Comparison of ENCODE assay signal across 10 mouse cellular contexts in the genomic region with DNA sequence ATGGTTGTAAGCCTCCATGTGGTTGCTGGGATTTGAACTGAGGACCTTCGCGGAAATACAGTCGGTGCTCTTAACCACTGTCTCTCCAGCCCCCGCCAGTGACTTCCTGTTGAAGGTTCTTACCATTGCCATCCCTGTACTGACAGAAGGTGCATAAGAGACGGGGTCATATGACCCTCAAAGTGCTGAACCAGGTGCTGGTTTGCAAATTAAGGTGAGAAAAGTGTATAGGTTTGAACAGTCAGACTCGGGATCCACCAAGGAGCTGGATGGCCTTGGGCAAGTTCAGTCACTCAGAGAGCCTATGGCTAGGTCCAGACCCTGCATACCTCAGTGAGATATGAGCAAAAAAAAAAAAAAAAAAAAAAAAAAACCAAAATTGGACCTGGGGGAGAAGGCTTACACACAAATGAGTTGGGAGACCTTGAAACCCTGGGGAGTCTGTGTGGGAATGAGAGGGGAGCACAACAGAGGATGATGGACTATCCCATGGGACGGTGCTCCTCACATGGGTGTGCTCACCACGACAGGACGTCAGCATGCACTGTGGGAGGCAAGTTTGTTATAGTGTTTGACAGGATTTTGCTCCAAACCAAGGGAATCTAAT. TPM values are rescaled to one million over a fixed set of nuclear protein-coding genes. Genes with fewer than 3 reads are reported as not detected.
DNase-seq lines count a peak whose midpoint lies in the region; ATAC-seq lines count a peak whose summit lies in the region.
"Had no signal": no experiment of that assay in that cellular context is flagged by ENCODE, and none has a peak within 500 bp of the region (broad histone marks: within the 10 kb centered on the region; RNA-seq: fewer than 3 reads in every experiment).

No protein-coding gene starts in this region.

- no peaks in the 10 kb centered on the region for H3K27me3 ChIP-seq in heart, embryonic 12.5 days (replicated peaks)
- H3K27me3 ChIP-seq in neural tube, embryonic 13.5 days, result no peaks in the 10 kb centered on the region
- H3K27me3 ChIP-seq in limb, embryonic 10.5 days (ENCODE audit: low read depth, poor library complexity, severe bottlenecking), result no peaks in the 10 kb centered on the region
- H3K27me3 ChIP-seq in stomach, embryonic 15.5 days (replicated peaks), result no peaks in the 10 kb centered on the region
- H3K27me3 ChIP-seq in midbrain, embryonic 10.5 days (ENCODE audit: low read depth, poor library complexity, severe bottlenecking), result no peaks in the 10 kb centered on the region

- H3K36me3 ChIP-seq in heart, embryonic 12.5 days, result no peaks in the 10 kb centered on the region
- no peaks in the 10 kb centered on the region for H3K36me3 ChIP-seq in neural tube, embryonic 13.5 days
- no peaks in the 10 kb centered on the region for H3K36me3 ChIP-seq in limb, embryonic 10.5 days
- no peaks in the 10 kb centered on the region for H3K36me3 ChIP-seq in stomach, embryonic 15.5 days
- no peaks in the 10 kb centered on the region for H3K36me3 ChIP-seq in midbrain, embryonic 10.5 days

- 84% methylated on average over 9 of the region's 9 CpGs for WGBS in heart, embryonic 12.5 days
- WGBS in neural tube, embryonic 13.5 days, result 85% methylated on average over 9 of the region's 9 CpGs
- 91% methylated on average over 9 of the region's 9 CpGs for WGBS in limb, embryonic 10.5 days
- 82% methylated on average over 9 of the region's 9 CpGs for WGBS in stomach, embryonic 15.5 days
- 88% methylated on average over 9 of the region's 9 CpGs for WGBS in midbrain, embryonic 10.5 days

- no peak for ATAC-seq in heart, embryonic 12.5 days (ENCODE audit: insufficient number of reproducible peaks, low FRiP score)
- ATAC-seq in neural tube, embryonic 13.5 days (ENCODE audit: low read depth), result no peak
- ATAC-seq in stomach, embryonic 15.5 days (ENCODE audit: insufficient read depth, low FRiP score, low read depth), result no peak

- no peak overlapping the region for H3K9ac ChIP-seq in heart, embryonic 12.5 days
- no peak overlapping the region for H3K9ac ChIP-seq in neural tube, embryonic 13.5 days
- no peak overlapping the region for H3K9ac ChIP-seq in stomach, embryonic 15.5 days

- H3K27ac ChIP-seq in heart, embryonic 12.5 days (ENCODE audit: poor library complexity, severe bottlenecking), result peak overlapping the region; percentile 37; the same call in 1 of the 2 replicates
- H3K27ac ChIP-seq in neural tube, embryonic 13.5 days (replicated peaks), result 0 out of 2 replicates have a peak overlapping the region, but pooled peaks have one; percentile 28
- H3K27ac ChIP-seq in limb, embryonic 10.5 days, result 0 out of 2 replicates have a peak overlapping the region, but pooled peaks have one; percentile 50
- peak overlapping the region; percentile 0; the same call in 1 of the 2 replicates for H3K27ac ChIP-seq in stomach, embryonic 15.5 days
- no peak overlapping the region for H3K27ac ChIP-seq in midbrain, embryonic 10.5 days (replicated peaks)

- no peaks in the 10 kb centered on the region for H3K9me3 ChIP-seq in heart, embryonic 12.5 days (replicated peaks)
- no peaks in the 10 kb centered on the region for H3K9me3 ChIP-seq in neural tube, embryonic 13.5 days
- H3K9me3 ChIP-seq in limb, embryonic 10.5 days (replicated peaks), result no peaks in the 10 kb centered on the region
- H3K9me3 ChIP-seq in stomach, embryonic 15.5 days, result no peaks in the 10 kb centered on the region
- H3K9me3 ChIP-seq in midbrain, embryonic 10.5 days (replicated peaks), result no peaks in the 10 kb centered on the region

- H3K4me2 ChIP-seq in heart, embryonic 12.5 days, result no peak overlapping the region
- H3K4me2 ChIP-seq in neural tube, embryonic 13.5 days, result no peak overlapping the region
- no peak overlapping the region for H3K4me2 ChIP-seq in stomach, embryonic 15.5 days

- DNase-seq in heart, postnatal 25 days (ENCODE audit: low spot score), result no peak
- no peak for DNase-seq in neural tube, embryonic 10.5 days (ENCODE audit: extremely low spot score, low spot score)
- DNase-seq in limb, embryonic 10.5 days (ENCODE audit: low spot score), result no peak
- DNase-seq in midbrain, embryonic 10.5 days (ENCODE audit: low spot score), result no peak
- no peak for DNase-seq in c-Kit-positive CD71-positive TER-119-positive erythroid progenitor cells, embryonic 14.5 days (ENCODE audit: low spot score)
- DNase-seq: cerebellum, adult 18-20 months; layer of hippocampus, postnatal 36 days had no signal

- intact Hi-C loops in heart, postnatal 25 days (cut with DNase I), result no loop called here

- peaks cover 9% of the 10 kb centered on the region for H3K4me1 ChIP-seq in heart, embryonic 12.5 days (replicated peaks)
- no peaks in the 10 kb centered on the region; the same call in 1 of the 2 replicates for H3K4me1 ChIP-seq in neural tube, embryonic 13.5 days (replicated peaks)
- no peaks in the 10 kb centered on the region for H3K4me1 ChIP-seq in limb, embryonic 10.5 days
- 0 out of 2 replicates have a peak, but pooled peaks cover 8% of the 10 kb centered on the region for H3K4me1 ChIP-seq in stomach, embryonic 15.5 days
- H3K4me1 ChIP-seq in midbrain, embryonic 10.5 days, result 0 out of 2 replicates have a peak, but pooled peaks cover 1% of the 10 kb centered on the region

- H3K4me3 ChIP-seq in heart, embryonic 12.5 days, result no peak overlapping the region
- H3K4me3 ChIP-seq in neural tube, embryonic 13.5 days, result no peak overlapping the region
- no peak overlapping the region for H3K4me3 ChIP-seq in limb, embryonic 10.5 days
- no peak overlapping the region for H3K4me3 ChIP-seq in stomach, embryonic 15.5 days (replicated peaks)
- H3K4me3 ChIP-seq in midbrain, embryonic 10.5 days, result no peak overlapping the region

RNA-seq across cellular contexts. Expression of a gene that starts 10.0 kb away (rescaled TPM):
- polyA plus RNA-seq in heart, embryonic 12.5 days (2016; fragmentation: Nextera tagmentation; extraction: Ambion mirVana), result 6.5 and 6.9 TPM in 2 replicates
- total RNA-seq in heart, postnatal 25 days (2021), result under 1 TPM; 0.36 to 0.94 TPM
- polyA plus RNA-seq in neural tube, embryonic 13.5 days (2015; fragmentation: Nextera tagmentation; extraction: Ambion mirVana), result 0.53 and 0.58 TPM in 2 replicates
- 4.6 and 6.1 TPM in 2 replicates for polyA plus RNA-seq in limb, embryonic 10.5 days (2016; fragmentation: Nextera tagmentation; extraction: Ambion mirVana)
- 6.7 and 6.9 TPM in 2 replicates for polyA plus RNA-seq in stomach, embryonic 15.5 days (2015; fragmentation: Nextera tagmentation; extraction: Ambion mirVana)
- polyA plus RNA-seq in midbrain, embryonic 10.5 days (2016; fragmentation: Nextera tagmentation; extraction: Ambion mirVana), result 2.3 and 2.9 TPM in 2 replicates

RNA-seq across cellular contexts. Expression of a gene that starts 14.7 kb away (rescaled TPM):
- 5.2 and 5.5 TPM in 2 replicates for polyA plus RNA-seq in heart, embryonic 12.5 days (2016; fragmentation: Nextera tagmentation; extraction: Ambion mirVana)
- 1 to 10 TPM; 2.1 to 2.7 TPM for total RNA-seq in heart, postnatal 25 days (2021)
- 3.6 and 5.6 TPM in 2 replicates for polyA plus RNA-seq in neural tube, embryonic 13.5 days (2015; fragmentation: Nextera tagmentation; extraction: Ambion mirVana)
- polyA plus RNA-seq in limb, embryonic 10.5 days (2016; fragmentation: Nextera tagmentation; extraction: Ambion mirVana), result 5.8 and 8.4 TPM in 2 replicates
- 3.8 and 4.4 TPM in 2 replicates for polyA plus RNA-seq in stomach, embryonic 15.5 days (2015; fragmentation: Nextera tagmentation; extraction: Ambion mirVana)
- 4.3 and 4.8 TPM in 2 replicates for polyA plus RNA-seq in midbrain, embryonic 10.5 days (2016; fragmentation: Nextera tagmentation; extraction: Ambion mirVana)

RNA-seq across cellular contexts. Expression of a gene that starts 21.1 kb away (rescaled TPM):
- 85.0 and 87.4 TPM in 2 replicates for polyA plus RNA-seq in heart, embryonic 12.5 days (2016; fragmentation: Nextera tagmentation; extraction: Ambion mirVana)
- 10 to 100 TPM; 10.3 to 12.5 TPM for total RNA-seq in heart, postnatal 25 days (2021)
- polyA plus RNA-seq in neural tube, embryonic 13.5 days (2015; fragmentation: Nextera tagmentation; extraction: Ambion mirVana), result 35.4 and 45.3 TPM in 2 replicates
- polyA plus RNA-seq in limb, embryonic 10.5 days (2016; fragmentation: Nextera tagmentation; extraction: Ambion mirVana), result 188 and 199 TPM in 2 replicates
- 87.0 and 89.5 TPM in 2 replicates for polyA plus RNA-seq in stomach, embryonic 15.5 days (2015; fragmentation: Nextera tagmentation; extraction: Ambion mirVana)
- 174 and 200 TPM in 2 replicates for polyA plus RNA-seq in midbrain, embryonic 10.5 days (2016; fragmentation: Nextera tagmentation; extraction: Ambion mirVana)

RNA-seq across cellular contexts. Expression of a gene that starts 49.2 kb away (rescaled TPM):
- 0.50 TPM in 2 replicates for polyA plus RNA-seq in heart, embryonic 12.5 days (2016; fragmentation: Nextera tagmentation; extraction: Ambion mirVana)
- 1 to 10 TPM; 1.9 to 2.0 TPM for total RNA-seq in heart, postnatal 25 days (2021)
- 0.47 and 0.90 TPM in 2 replicates for polyA plus RNA-seq in neural tube, embryonic 13.5 days (2015; fragmentation: Nextera tagmentation; extraction: Ambion mirVana)
- polyA plus RNA-seq in limb, embryonic 10.5 days (2016; fragmentation: Nextera tagmentation; extraction: Ambion mirVana), result 0.36 and 0.53 TPM in 2 replicates
- polyA plus RNA-seq in stomach, embryonic 15.5 days (2015; fragmentation: Nextera tagmentation; extraction: Ambion mirVana), result 1.3 and 1.8 TPM in 2 replicates
- polyA plus RNA-seq in midbrain, embryonic 10.5 days (2016; fragmentation: Nextera tagmentation; extraction: Ambion mirVana), result 0.86 and 1.2 TPM in 2 replicates
